Mouse (Mus musculus) ES-E14 (cell line): ENCODE data around the gene D930007J09Rik. TPM values are rescaled to one million over a fixed set of nuclear protein-coding genes. Genes with fewer than 3 reads are reported as not detected.

Source experiments
- DNase-seq: peaks from one replicate; pipeline ENCODE4 v3.0.0-alpha.2; 2013; ENCODE audit warnings: low read depth, low spot score
- H3K27ac ChIP-seq: 2 replicates; pipeline ENCODE4 v1.5.1; 2012; ENCODE audit warnings: low read depth, mild to moderate bottlenecking, low read length, moderate library complexity, mixed read lengths; ENCODE audit not compliant: poor library complexity, insufficient read depth, severe bottlenecking
- H3K36me3 ChIP-seq: 2 replicates; pipeline ENCODE4 v1.6.1; 2012; ENCODE audit warnings: mild to moderate bottlenecking, low read length, moderate library complexity, mixed read lengths; ENCODE audit not compliant: control insufficient read depth, poor library complexity, insufficient read depth, severe bottlenecking
- H3K4me1 ChIP-seq, 2 experiments: fragments of 150-350 bp in 1 of 2; sonication (generic) in 1 of 2; 2 replicates each; pipeline ENCODE4 v1.6.1; 2012; ENCODE audit warnings: low read length in 2 of 2, mild to moderate bottlenecking in 1 of 2, mixed read lengths in 1 of 2; ENCODE audit not compliant: control insufficient read depth in 2 of 2, insufficient read depth in 2 of 2, poor library complexity in 1 of 2
- H3K4me3 ChIP-seq, 2 experiments: fragments of 150-350 bp in 1 of 2; sonication (generic) in 1 of 2; 2 replicates each; pipeline ENCODE4 v1.5.1; 2012; ENCODE audit warnings: low read length in 2 of 2, low read depth in 1 of 2, mild to moderate bottlenecking in 1 of 2, mixed read lengths in 1 of 2; ENCODE audit not compliant: insufficient read depth in 1 of 2, poor library complexity in 1 of 2, severe bottlenecking in 1 of 2
- H3K9ac ChIP-seq: 2 replicates; pipeline ENCODE4 v1.6.1; 2012; ENCODE audit warnings: low read depth, mild to moderate bottlenecking, low read length, mixed read lengths; ENCODE audit not compliant: poor library complexity, insufficient read depth, severe bottlenecking
- H3K9me3 ChIP-seq: fragments of 150-350 bp; sonication (generic); 2 replicates; pipeline ENCODE4 v1.6.1; 2012; ENCODE audit warnings: low read depth, mild to moderate bottlenecking, low read length; ENCODE audit not compliant: control insufficient read depth, insufficient read depth
- CHD2 ChIP-seq: IDR thresholded peaks from 2 replicates; pipeline ENCODE4 v1.6.1; 2014; ENCODE audit warnings: mild to moderate bottlenecking, low read depth, low read length, inconsistent platforms
- HCFC1 ChIP-seq: IDR thresholded peaks from 2 replicates; pipeline ENCODE4 v1.6.1; 2012; ENCODE audit warnings: low read length, inconsistent platforms, borderline replicate concordance; ENCODE audit not compliant: insufficient read depth
- MAFK ChIP-seq: IDR thresholded peaks from 2 replicates; pipeline ENCODE4 v1.6.1; 2014; ENCODE audit warnings: mild to moderate bottlenecking, low read depth, low read length, inconsistent platforms; ENCODE audit not compliant: insufficient read depth
- ZC3H11A ChIP-seq: IDR thresholded peaks from 2 replicates; pipeline ENCODE4 v1.6.1; 2012; ENCODE audit warnings: low read depth, mild to moderate bottlenecking, inconsistent platforms, low read length, borderline replicate concordance
- ZNF384 ChIP-seq: IDR thresholded peaks from 2 replicates; pipeline ENCODE4 v1.6.1; 2012; ENCODE audit warnings: low read depth, low read length, inconsistent platforms
- in situ Hi-C, 2 experiments: fragments of 600-800 bp; cut with MboI; formaldehyde crosslinking; loops; one replicate each; pipeline ENCODE4 v1.15.1; 2025; ENCODE audit warnings: low sequenced_read_pairs in 2 of 2, inconsistent platforms in 1 of 2; ENCODE audit not compliant: unreplicated experiment in 2 of 2
- total RNA-seq: library from RNA; depleted of rRNA; stranded (reverse); fragments of 300-350 nt; gene quantifications from 2 replicates; pipeline ENCODE4 v1.2.3, GENCODE M21; 2012

The D930007J09Rik gene
- total RNA-seq, 1 experiment, result 6.7 TPM

GRCm38 (mm10) chr13:32849531-32850123 lies 47.0 kb upstream of the D930007J09Rik start:
- no peak for TF ChIP-seq ZC3H11A
- TF ChIP-seq MAFK, result no peak
- TF ChIP-seq HCFC1, result no peak
- no peak for TF ChIP-seq ZNF384
- no peak for TF ChIP-seq CHD2
- Histone ChIP-seq H3K4me1 (peaks cover 2 to 3% of the 10 kb centered on the region in 2 experiments; a peak in 1 of 4 replicates), H3K36me3 (no peaks in the 10 kb centered on the region), H3K9me3 (no peaks in the 10 kb centered on the region), H3K4me3 (no peak overlapping the region), H3K9ac (no peak overlapping the region), H3K27ac (no peak overlapping the region)
- in situ Hi-C loops, result no loop called here
- no peak for DNase-seq

GRCm38 (mm10) chr13:32849092-32849491 lies 46.4 kb upstream of the D930007J09Rik start:
- H3K9ac ChIP-seq, result no peak overlapping the region
- no peak for TF ChIP-seq HCFC1
- no peak for TF ChIP-seq CHD2
- no peak for TF ChIP-seq MAFK
- no peak for TF ChIP-seq ZNF384
- no peak for TF ChIP-seq ZC3H11A
- H3K27ac ChIP-seq, result no peak overlapping the region
- H3K4me3 ChIP-seq, result no peak overlapping the region
- in situ Hi-C loops, result no loop called here
- H3K9me3 ChIP-seq, result no peaks in the 10 kb centered on the region
- no peak for DNase-seq
- H3K4me1 ChIP-seq, result peaks cover 2 to 3% of the 10 kb centered on the region in 2 experiments; a peak in 1 of 4 replicates
- H3K36me3 ChIP-seq, result no peaks in the 10 kb centered on the region

GRCm38 (mm10) chr13:32846221-32846620 lies 43.6 kb upstream of the D930007J09Rik start:
- Histone ChIP-seq H3K36me3 (no peaks in the 10 kb centered on the region), H3K9me3 (no peaks in the 10 kb centered on the region), H3K4me3 (no peak overlapping the region), H3K9ac (no peak overlapping the region), H3K27ac (no peak overlapping the region), H3K4me1 (peaks cover 0 to 3% of the 10 kb centered on the region in 2 experiments; a peak in 1 of 4 replicates)
- TF ChIP-seq ZC3H11A, result no peak
- TF ChIP-seq MAFK, result no peak
- TF ChIP-seq HCFC1, result no peak
- no peak for TF ChIP-seq CHD2
- no peak for TF ChIP-seq ZNF384
- no peak for DNase-seq
- in situ Hi-C loops, result no loop called here

- H3K4me3 ChIP-seq, result no peak overlapping the region
- no peaks in the 10 kb centered on the region for H3K9me3 ChIP-seq
- no peaks in the 10 kb centered on the region for H3K4me1 ChIP-seq
- no peak for TF ChIP-seq HCFC1
- no peak for TF ChIP-seq ZNF384
- no peak for TF ChIP-seq MAFK
- no peak for TF ChIP-seq CHD2
- TF ChIP-seq ZC3H11A, result no peak
- in situ Hi-C loops, result no loop called here
- no peak overlapping the region for H3K9ac ChIP-seq
- H3K36me3 ChIP-seq, result no peaks in the 10 kb centered on the region
- no peak overlapping the region for H3K27ac ChIP-seq
- no peak for DNase-seq
Observed at GRCm38 (mm10) chr13:32841349-32841748, 38.7 kb upstream of the D930007J09Rik start.

- no peak for TF ChIP-seq ZNF384
- TF ChIP-seq MAFK, result no peak
- no peak for TF ChIP-seq HCFC1
- TF ChIP-seq ZC3H11A, result no peak
- TF ChIP-seq CHD2, result no peak
- H3K9me3 ChIP-seq, result no peaks in the 10 kb centered on the region
- H3K27ac ChIP-seq, result no peak overlapping the region
- DNase-seq, result no peak
- H3K4me1 ChIP-seq, result no peaks in the 10 kb centered on the region
- no peak overlapping the region for H3K4me3 ChIP-seq
- no peak overlapping the region for H3K9ac ChIP-seq
- in situ Hi-C loops, result no loop called here
- H3K36me3 ChIP-seq, result no peaks in the 10 kb centered on the region
Observed at GRCm38 (mm10) chr13:32839314-32839713, 36.7 kb upstream of the D930007J09Rik start.
